Mouse (Mus musculus): Measurements from ENCODE around the gene Pgap3.

DNA sequence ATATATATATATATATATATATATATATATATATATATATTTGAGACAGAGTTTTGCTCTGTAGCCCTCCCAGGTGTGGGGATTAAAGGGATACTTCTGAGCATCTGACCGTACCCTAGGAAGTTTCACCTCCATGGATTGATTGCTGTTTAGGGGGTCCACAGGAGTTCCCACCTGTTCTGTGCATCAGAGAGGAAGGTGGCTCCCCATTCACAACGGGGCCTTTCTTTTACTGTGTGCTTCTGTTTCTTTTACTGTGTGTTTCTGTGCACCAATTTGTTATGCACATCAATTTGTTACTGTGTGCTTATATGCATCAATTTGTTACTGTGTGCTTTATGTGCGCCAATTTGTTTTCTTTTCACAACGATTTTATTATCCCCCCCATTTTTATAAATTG is 59.1 kb downstream of the Pgap3 start:
- TF ChIP-seq CTCF (IDR thresholded peaks at IDR 0.05) (no peak), EP300 (IDR thresholded peaks at IDR 0.05) (no peak)
